Mouse (Mus musculus) cerebellum, postnatal 10 days (tissue): ENCODE results near the gene 1700003E16Rik.
A peak's percentile ranks its signal among the peaks of the same experiment; 100 is the strongest.

Experiments used
- DNase-seq, 2 experiments: peaks; one replicate each; pipeline ENCODE4 v3.0.0; 2021; ENCODE audit warnings: mixed read lengths in 2 of 2

The 1700003E16Rik gene

GRCm38 (mm10) chr6:83156259-83156684 is at the start of gene 1700003E16Rik, which contains the start of gene Wdr54:
TSS of gene 1700003E16Rik (plus strand) at chr6:83156404.
TSS of gene Wdr54 (minus strand) at chr6:83156397.
- peak; percentile 92 to 94 for DNase-seq

- peak; percentile 88 to 91 for DNase-seq
These were observed 48.4 kb upstream of the 1700003E16Rik start for GRCm38 (mm10) chr6:83107566-83108400.

GRCm38 (mm10) chr6:83108762-83109668 is 47.2 kb upstream of the 1700003E16Rik start, which contains the start of gene Mrpl53:
TSS of gene Mrpl53 (plus strand) at chr6:83109040.
- peak; percentile 91 to 92 for DNase-seq

GRCm38 (mm10) chr6:83111510-83112136 is 44.6 kb upstream of the 1700003E16Rik start:
- no peak for DNase-seq

- DNase-seq: peak; percentile 96 to 97
These were observed 41.1 kb upstream of the 1700003E16Rik start, which contains the start of gene Mogs for GRCm38 (mm10) chr6:83115011-83115671. TSS of gene Mogs (plus strand) at chr6:83115496.

GRCm38 (mm10) chr6:83115682-83116372 is 40.4 kb upstream of the 1700003E16Rik start:
- peak in 1 of 2 experiments; percentile 47 for DNase-seq

GRCm38 (mm10) chr6:83116373-83117164 is 39.6 kb upstream of the 1700003E16Rik start:
- no peak for DNase-seq

GRCm38 (mm10) chr6:83117165-83117438 is 39.1 kb upstream of the 1700003E16Rik start:
- peak in 1 of 2 experiments; percentile 20 for DNase-seq

- DNase-seq: no peak
These were observed 38.6 kb upstream of the 1700003E16Rik start for GRCm38 (mm10) chr6:83117616-83118015.

- no peak for DNase-seq
These were observed 37.8 kb upstream of the 1700003E16Rik start for GRCm38 (mm10) chr6:83118369-83118768.

GRCm38 (mm10) chr6:83118825-83119733 is 37.1 kb upstream of the 1700003E16Rik start:
- peak in 1 of 2 experiments; percentile 23 for DNase-seq

- peak; percentile 58 to 60 for DNase-seq
These were observed 36.5 kb upstream of the 1700003E16Rik start for GRCm38 (mm10) chr6:83119734-83120051.

- DNase-seq: peak; percentile 93 to 95
These were observed 35.0 kb upstream of the 1700003E16Rik start, which contains the start of gene Wbp1 for GRCm38 (mm10) chr6:83120930-83121862. TSS of gene Wbp1 (minus strand) at chr6:83121559.

GRCm38 (mm10) chr6:83121863-83122710 is 34.1 kb upstream of the 1700003E16Rik start:
- DNase-seq: peak; percentile 73 to 76

- no peak for DNase-seq
These were observed 33.2 kb upstream of the 1700003E16Rik start for GRCm38 (mm10) chr6:83122961-83123360.

- DNase-seq: peak; percentile 92 to 95
These were observed 31.3 kb upstream of the 1700003E16Rik start for GRCm38 (mm10) chr6:83124851-83125312.

GRCm38 (mm10) chr6:83125331-83125730 is 30.9 kb upstream of the 1700003E16Rik start, which contains the start of gene Ino80b:
TSS of gene Ino80b (minus strand) at chr6:83125431.
- no peak for DNase-seq
